Comparison of ENCODE assay signal across 13 mouse cellular contexts in the genomic region with DNA sequence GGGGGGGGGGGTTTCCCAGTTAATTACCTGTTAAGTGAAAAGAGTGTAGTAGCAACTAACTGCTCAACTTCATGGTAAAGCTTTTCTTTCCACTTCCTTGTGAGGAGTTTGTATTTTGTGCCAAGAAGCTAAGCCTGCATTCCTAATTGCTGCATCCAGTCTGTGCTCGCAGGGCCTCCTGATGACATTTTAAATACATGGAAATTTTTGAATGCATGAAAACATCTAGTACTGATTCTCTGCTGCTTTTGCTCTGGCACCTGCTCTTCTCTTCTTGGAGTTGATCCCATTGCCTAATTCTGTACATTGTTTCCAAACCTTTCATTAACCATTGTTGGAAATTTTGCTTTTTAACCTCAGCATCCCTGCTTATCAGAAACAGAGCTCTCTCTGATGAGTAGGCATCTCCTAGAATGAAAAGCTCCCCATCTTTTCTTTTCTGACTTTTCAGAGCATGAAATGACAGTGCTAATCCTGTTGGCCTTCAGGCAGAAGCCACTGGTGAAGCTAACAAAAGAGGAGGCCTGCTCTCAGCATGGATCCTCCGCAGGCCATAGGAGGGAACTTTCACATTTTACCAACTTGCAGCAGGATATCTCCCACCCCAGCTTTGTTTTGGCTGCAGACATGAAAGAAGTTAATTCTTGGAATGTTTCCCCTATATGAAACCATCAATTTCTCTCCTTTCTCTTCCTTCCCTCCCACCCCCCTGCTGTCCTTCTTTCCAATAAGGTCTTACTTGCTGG.
A peak's percentile ranks its signal among the peaks of the same experiment; 100 is the strongest.
DNase-seq lines count a peak whose midpoint lies in the region; ATAC-seq lines count a peak whose summit lies in the region.
"Had no signal": no experiment of that assay in that cellular context is flagged by ENCODE, and none has a peak within 500 bp of the region (broad histone marks: within the 10 kb centered on the region; RNA-seq: fewer than 3 reads in every experiment).

No protein-coding gene starts in this region.

- H3K9me3 ChIP-seq in hindbrain, embryonic 10.5 days, result no peaks in the 10 kb centered on the region
- no peaks in the 10 kb centered on the region for H3K9me3 ChIP-seq in hindbrain, embryonic 12.5 days (replicated peaks)
- no peaks in the 10 kb centered on the region for H3K9me3 ChIP-seq in midbrain, embryonic 16.5 days (replicated peaks; ENCODE audit: control insufficient read depth, low read length, poor library complexity, severe bottlenecking)
- H3K9me3 ChIP-seq: heart, embryonic 13.5 days; limb, embryonic 10.5 days had no signal

- H3K36me3 ChIP-seq in hindbrain, embryonic 10.5 days, result no peaks in the 10 kb centered on the region
- no peaks in the 10 kb centered on the region for H3K36me3 ChIP-seq in hindbrain, embryonic 12.5 days
- H3K36me3 ChIP-seq in midbrain, embryonic 16.5 days (ENCODE audit: control insufficient read depth, insufficient read depth, low read length), result no peaks in the 10 kb centered on the region
- H3K36me3 ChIP-seq: heart, embryonic 13.5 days; limb, embryonic 10.5 days had no signal

- no peaks in the 10 kb centered on the region for H3K27me3 ChIP-seq in hindbrain, embryonic 10.5 days (ENCODE audit: insufficient read depth, poor library complexity, severe bottlenecking)
- no peaks in the 10 kb centered on the region for H3K27me3 ChIP-seq in hindbrain, embryonic 12.5 days
- no peaks in the 10 kb centered on the region for H3K27me3 ChIP-seq in midbrain, embryonic 16.5 days (ENCODE audit: control insufficient read depth, insufficient read depth, low read depth, low read length)
- H3K27me3 ChIP-seq: heart, embryonic 13.5 days; Patski had no signal

- no peak for ATAC-seq in hindbrain, embryonic 12.5 days (ENCODE audit: low FRiP score)
- ATAC-seq in midbrain, embryonic 16.5 days, result 0 out of 2 replicates have a peak, but pooled peaks have one; percentile 21
- ATAC-seq: Patski had no signal

- no peak overlapping the region for H3K4me2 ChIP-seq in hindbrain, embryonic 12.5 days (replicated peaks)
- H3K4me2 ChIP-seq in midbrain, embryonic 16.5 days (ENCODE audit: low read length), result no peak overlapping the region
- H3K4me2 ChIP-seq: heart, embryonic 13.5 days had no signal

- peaks cover 12% of the 10 kb centered on the region for H3K4me1 ChIP-seq in hindbrain, embryonic 10.5 days (replicated peaks)
- no peaks in the 10 kb centered on the region for H3K4me1 ChIP-seq in hindbrain, embryonic 12.5 days
- H3K4me1 ChIP-seq in midbrain, embryonic 16.5 days (ENCODE audit: control insufficient read depth, insufficient read depth, low read length), result peaks cover 5% of the 10 kb centered on the region
- H3K4me1 ChIP-seq: heart, embryonic 13.5 days; limb, embryonic 10.5 days had no signal

- no peak overlapping the region for H3K9ac ChIP-seq in hindbrain, embryonic 12.5 days
- H3K9ac ChIP-seq in midbrain, embryonic 16.5 days (ENCODE audit: low read depth, low read length), result no peak overlapping the region
- H3K9ac ChIP-seq: heart, embryonic 13.5 days had no signal

- DNase-seq in hindbrain, embryonic 10.5 days (ENCODE audit: low spot score), result peak; percentile 31
- peak; percentile 31 for DNase-seq in cerebellum, adult 11-12 months
- peak; percentile 29 for DNase-seq in embryo, embryonic 9.5 days (ENCODE audit: extremely low spot score)
- no peak for DNase-seq in kidney, adult 8-10 months
- DNase-seq in adrenal gland, postnatal 14 days, result no peak
- DNase-seq in ovary, adult 18-20 months (ENCODE audit: low spot score), result no peak
- DNase-seq: kidney, postnatal 4 days; lung, adult 2 months had no signal

- H3K4me3 ChIP-seq in hindbrain, embryonic 10.5 days, result no peak overlapping the region
- no peak overlapping the region for H3K4me3 ChIP-seq in hindbrain, embryonic 12.5 days
- no peak overlapping the region for H3K4me3 ChIP-seq in midbrain, embryonic 16.5 days (ENCODE audit: low read depth, low read length)
- H3K4me3 ChIP-seq: heart, embryonic 13.5 days; limb, embryonic 10.5 days had no signal

- WGBS in hindbrain, embryonic 10.5 days, result 19% methylated on average over 2 of the region's 2 CpGs
- 24% methylated on average over 2 of the region's 2 CpGs for WGBS in hindbrain, embryonic 12.5 days
- WGBS in midbrain, embryonic 16.5 days, result 11% methylated on average over 2 of the region's 2 CpGs

- H3K27ac ChIP-seq in hindbrain, embryonic 10.5 days, result no peak overlapping the region
- no peak overlapping the region for H3K27ac ChIP-seq in hindbrain, embryonic 12.5 days
- H3K27ac ChIP-seq in midbrain, embryonic 16.5 days (ENCODE audit: low read length), result 0 out of 2 replicates have a peak overlapping the region, but pooled peaks have one; percentile 2
- H3K27ac ChIP-seq: heart, embryonic 13.5 days; limb, embryonic 10.5 days had no signal

Comparison
In these comparisons a context has a peak if more than half of its experiments do, and no peak if none do; other contexts are left out.
1. DNase-seq: peak in hindbrain, embryonic 10.5 days (single experiment), cerebellum, adult 11-12 months (single experiment) and embryo, embryonic 9.5 days (single experiment); none in kidney, adult 8-10 months (0 of 2), adrenal gland, postnatal 14 days (single experiment) and ovary, adult 18-20 months (single experiment).